Mouse (Mus musculus) stomach, embryonic 16.5 days (tissue): ENCODE data around the gene Sgsh. TPM values are rescaled to one million over a fixed set of nuclear protein-coding genes. Genes with fewer than 3 reads are reported as not detected.

Source experiments
- microRNA counts: library from miRNA; unstranded; fragments of <30 nt; microRNA quantifications from one replicate; lab custom pipeline; 2016
- microRNA-seq: library from miRNA; unstranded; fragments of <30 nt; microRNA quantifications from one replicate; pipeline ENCODE4, GENCODE M21; 2016
- polyA plus RNA-seq: library from polyadenylated mRNA; unstranded; fragments of >200 nt; fragmentation: Nextera tagmentation; extraction: Ambion mirVana; gene quantifications from 2 replicates; pipeline ENCODE4 v1.2.1, GENCODE M21; 2015

Gene Sgsh
- polyA plus RNA-seq, 1 experiment from 2014 or later = 6.7 TPM

MicroRNAs encoded within 50 kb of the gene (microRNA counts, 519-probe panel; counts per million panel counts)
- microRNA mmu-miR-1932 (lab: Ali Mortazavi, UCI) = not detected

Small RNA genes within 50 kb of the gene (microRNA-seq; reads per million reads assigned to microRNA genes)
- gene Mir1932 = not detected

Other genes with a start within 250 kb of the Sgsh start
- 13.6 and 14.8 TPM in 2 replicates for gene Tbc1d16, start 127.0 kb downstream of the Sgsh start, polyA plus RNA-seq
- 2.3 and 2.4 TPM in 2 replicates for gene Ccdc40, start 127.0 kb downstream of the Sgsh start, polyA plus RNA-seq
- gene Gaa, start 87.6 kb downstream of the Sgsh start, polyA plus RNA-seq = 74.7 and 85.1 TPM in 2 replicates
- 272 and 284 TPM in 2 replicates for gene Eif4a3, start 55.4 kb downstream of the Sgsh start, polyA plus RNA-seq
- gene Card14, start 47.8 kb downstream of the Sgsh start, polyA plus RNA-seq = 3.2 and 5.1 TPM in 2 replicates
- 9.9 and 10.5 TPM in 2 replicates for gene Slc26a11, start within 50 bp of the Sgsh start, polyA plus RNA-seq
- 6.6 and 7.3 TPM in 2 replicates for gene Rnf213, start 37.6 kb upstream of the Sgsh start, polyA plus RNA-seq
- 14.0 and 14.8 TPM in 2 replicates for gene Endov, start 135.8 kb upstream of the Sgsh start, polyA plus RNA-seq
- 0.29 and 0.32 TPM in 2 replicates for gene Nptx1, start 192.2 kb upstream of the Sgsh start, polyA plus RNA-seq
- 5.7 and 6.1 TPM in 2 replicates for gene Rptor, start 247.4 kb upstream of the Sgsh start, polyA plus RNA-seq